ENCODE assay signal across 13 mouse cellular contexts in genomic region chr4:155123868-155124534, GRCm38 (mm10). TPM values are rescaled to one million over a fixed set of nuclear protein-coding genes. Genes with fewer than 3 reads are reported as not detected.
A peak's percentile ranks its signal among the peaks of the same experiment; 100 is the strongest.
DNase-seq lines count a peak whose midpoint lies in the region; ATAC-seq and TF ChIP-seq lines count a peak whose summit lies in the region.
"Had no signal": no experiment of that assay in that cellular context is flagged by ENCODE, and none has a peak within 500 bp of the region (broad histone marks: within the 10 kb centered on the region; RNA-seq: fewer than 3 reads in every experiment).

No protein-coding gene starts in this region.

- ATAC-seq in hindbrain, embryonic 13.5 days (ENCODE audit: low FRiP score): no peak
- no peak for ATAC-seq in hindbrain, embryonic 11.5 days (ENCODE audit: low FRiP score)
- ATAC-seq in midbrain, embryonic 13.5 days: no peak
- no peak for ATAC-seq in midbrain, embryonic 11.5 days (ENCODE audit: low FRiP score)
- no peak for ATAC-seq in limb, embryonic 14.5 days (ENCODE audit: low FRiP score, low read depth)

- H3K4me3 ChIP-seq in hindbrain, embryonic 13.5 days: no peak overlapping the region
- H3K4me3 ChIP-seq in hindbrain, embryonic 11.5 days (ENCODE audit: low read depth, low read length): no peak overlapping the region
- no peak overlapping the region for H3K4me3 ChIP-seq in midbrain, embryonic 13.5 days (replicated peaks)
- H3K4me3 ChIP-seq in midbrain, embryonic 11.5 days (ENCODE audit: low read depth, low read length): no peak overlapping the region
- no peak overlapping the region for H3K4me3 ChIP-seq in limb, embryonic 14.5 days (replicated peaks; ENCODE audit: low read length)
- H3K4me3 ChIP-seq in cerebellum, adult 2 months (replicated peaks; ENCODE audit: insufficient read depth, low read depth, low read length): no peak overlapping the region
- H3K4me3 ChIP-seq: forebrain, embryonic 12.5 days; gastrocnemius, adult 2 months had no signal

- H3K36me3 ChIP-seq in hindbrain, embryonic 13.5 days: no peaks in the 10 kb centered on the region
- no peaks in the 10 kb centered on the region for H3K36me3 ChIP-seq in hindbrain, embryonic 11.5 days (ENCODE audit: control insufficient read depth, insufficient read depth, low read length)
- H3K36me3 ChIP-seq in midbrain, embryonic 13.5 days: no peaks in the 10 kb centered on the region
- H3K36me3 ChIP-seq in midbrain, embryonic 11.5 days (ENCODE audit: control insufficient read depth, insufficient read depth, low read length): no peaks in the 10 kb centered on the region
- no peaks in the 10 kb centered on the region for H3K36me3 ChIP-seq in limb, embryonic 14.5 days (ENCODE audit: control insufficient read depth, insufficient read depth, low read length)
- H3K36me3 ChIP-seq: forebrain, embryonic 12.5 days had no signal

- WGBS in hindbrain, embryonic 13.5 days: 79% methylated on average over 9 of the region's 9 CpGs
- WGBS in hindbrain, embryonic 11.5 days: 76% methylated on average over 9 of the region's 9 CpGs
- WGBS in midbrain, embryonic 13.5 days: 78% methylated on average over 9 of the region's 9 CpGs
- WGBS in midbrain, embryonic 11.5 days: 70% methylated on average over 9 of the region's 9 CpGs
- WGBS in limb, embryonic 14.5 days: 76% methylated on average over 9 of the region's 9 CpGs
- 81% methylated on average over 9 of the region's 9 CpGs for WGBS in cerebellum, adult 2 months

- no peaks in the 10 kb centered on the region for H3K9me3 ChIP-seq in hindbrain, embryonic 13.5 days
- H3K9me3 ChIP-seq in hindbrain, embryonic 11.5 days (ENCODE audit: control insufficient read depth, low read length): no peaks in the 10 kb centered on the region
- H3K9me3 ChIP-seq in midbrain, embryonic 13.5 days: no peaks in the 10 kb centered on the region
- no peaks in the 10 kb centered on the region for H3K9me3 ChIP-seq in midbrain, embryonic 11.5 days (ENCODE audit: control insufficient read depth, low read length)
- H3K9me3 ChIP-seq in limb, embryonic 14.5 days (ENCODE audit: control insufficient read depth, low read length): no peaks in the 10 kb centered on the region
- H3K9me3 ChIP-seq: forebrain, embryonic 12.5 days had no signal

- peaks cover 55% of the 10 kb centered on the region for H3K4me1 ChIP-seq in hindbrain, embryonic 13.5 days (replicated peaks)
- peaks cover 5% of the 10 kb centered on the region; the same call in 1 of the 2 replicates for H3K4me1 ChIP-seq in hindbrain, embryonic 11.5 days (replicated peaks; ENCODE audit: control insufficient read depth, insufficient read depth, low read length)
- H3K4me1 ChIP-seq in midbrain, embryonic 13.5 days (replicated peaks): peaks cover 54% of the 10 kb centered on the region
- peaks cover 12% of the 10 kb centered on the region; the same call in 1 of the 2 replicates for H3K4me1 ChIP-seq in midbrain, embryonic 11.5 days (ENCODE audit: control insufficient read depth, insufficient read depth, low read length)
- H3K4me1 ChIP-seq in limb, embryonic 14.5 days (ENCODE audit: control insufficient read depth, insufficient read depth, low read length): peaks cover 53% of the 10 kb centered on the region
- peaks cover 9% of the 10 kb centered on the region for H3K4me1 ChIP-seq in cerebellum, adult 2 months (ENCODE audit: control insufficient read depth, insufficient read depth, low read length)

- no peaks in the 10 kb centered on the region for H3K27me3 ChIP-seq in hindbrain, embryonic 13.5 days
- H3K27me3 ChIP-seq in hindbrain, embryonic 11.5 days (ENCODE audit: control insufficient read depth, insufficient read depth, low read length): no peaks in the 10 kb centered on the region
- H3K27me3 ChIP-seq in midbrain, embryonic 13.5 days: no peaks in the 10 kb centered on the region
- H3K27me3 ChIP-seq in midbrain, embryonic 11.5 days (ENCODE audit: control insufficient read depth, insufficient read depth, low read length): no peaks in the 10 kb centered on the region
- H3K27me3 ChIP-seq in limb, embryonic 14.5 days (ENCODE audit: control insufficient read depth, insufficient read depth, low read length): no peaks in the 10 kb centered on the region
- H3K27me3 ChIP-seq in cerebellum, adult 2 months (ENCODE audit: control insufficient read depth, insufficient read depth, low read length): no peaks in the 10 kb centered on the region
- H3K27me3 ChIP-seq: forebrain, embryonic 12.5 days had no signal

- H3K27ac ChIP-seq in hindbrain, embryonic 13.5 days: no peak overlapping the region
- H3K27ac ChIP-seq in hindbrain, embryonic 11.5 days (ENCODE audit: low read depth, low read length): no peak overlapping the region
- H3K27ac ChIP-seq in midbrain, embryonic 13.5 days: 0 out of 2 replicates have a peak overlapping the region, but pooled peaks have one; percentile 15
- no peak overlapping the region for H3K27ac ChIP-seq in midbrain, embryonic 11.5 days (ENCODE audit: low read depth, low read length)
- H3K27ac ChIP-seq in limb, embryonic 14.5 days (replicated peaks; ENCODE audit: low read depth, low read length): 0 out of 2 replicates have a peak overlapping the region, but pooled peaks have one; percentile 86
- no peak overlapping the region for H3K27ac ChIP-seq in cerebellum, adult 2 months (ENCODE audit: insufficient read depth, low read length)
- H3K27ac ChIP-seq: gastrocnemius, adult 2 months had no signal

- no peak for TF ChIP-seq POLR2A in limb, embryonic 14.5 days (IDR thresholded peaks at IDR 0.05; ENCODE audit: borderline replicate concordance, extremely low read depth, insufficient read depth, insufficient read length)
- TF ChIP-seq POLR2A in cerebellum, adult 2 months (IDR thresholded peaks at IDR 0.05; ENCODE audit: borderline replicate concordance, insufficient read depth, low read length): no peak

- no peak for TF ChIP-seq CTCF in cerebellum, adult 2 months (IDR thresholded peaks at IDR 0.05; ENCODE audit: borderline replicate concordance, insufficient read depth, low read depth, low read length)

- DNase-seq in hindbrain, embryonic 11.5 days (ENCODE audit: low spot score): no peak
- no peak for DNase-seq in midbrain, embryonic 11.5 days (ENCODE audit: low spot score, missing footprints)
- peak; percentile 32 for DNase-seq in induced T-regulatory cell, adult 2 months (ENCODE audit: low read depth)
- no peak for DNase-seq in limb, embryonic 14.5 days (ENCODE audit: low spot score)
- DNase-seq in cerebellum, adult 2 months: no peak
- no peak for DNase-seq in embryo, embryonic 11 days
- DNase-seq: adrenal gland, postnatal 14 days; gastrocnemius, adult 2 months; lung, postnatal 14 days; spleen, adult 18-20 months had no signal

- 0 out of 2 replicates have a peak overlapping the region, but pooled peaks have one; percentile 2 for H3K9ac ChIP-seq in hindbrain, embryonic 13.5 days
- H3K9ac ChIP-seq in hindbrain, embryonic 11.5 days (ENCODE audit: low read depth, low read length): no peak overlapping the region
- H3K9ac ChIP-seq in midbrain, embryonic 13.5 days (replicated peaks): no peak overlapping the region
- H3K9ac ChIP-seq in midbrain, embryonic 11.5 days (ENCODE audit: low read length): no peak overlapping the region
- H3K9ac ChIP-seq in limb, embryonic 14.5 days (ENCODE audit: low read depth, low read length, severe bottlenecking): no peak overlapping the region
- H3K9ac ChIP-seq: forebrain, embryonic 12.5 days had no signal

- no peak overlapping the region for H3K4me2 ChIP-seq in hindbrain, embryonic 13.5 days
- no peak overlapping the region for H3K4me2 ChIP-seq in hindbrain, embryonic 11.5 days (replicated peaks; ENCODE audit: low read depth, low read length)
- H3K4me2 ChIP-seq in midbrain, embryonic 13.5 days (replicated peaks): no peak overlapping the region
- H3K4me2 ChIP-seq in midbrain, embryonic 11.5 days: no peak overlapping the region
- no peak overlapping the region for H3K4me2 ChIP-seq in limb, embryonic 14.5 days (replicated peaks; ENCODE audit: low read depth, low read length, severe bottlenecking)
- H3K4me2 ChIP-seq: forebrain, embryonic 12.5 days had no signal

RNA-seq across cellular contexts. Expression of gene Morn1, which starts 37.6 kb away (rescaled TPM):
- 7.1 and 8.0 TPM in 2 replicates for polyA plus RNA-seq in hindbrain, embryonic 13.5 days (2015; fragmentation: Nextera tagmentation; extraction: Ambion mirVana)
- polyA plus RNA-seq in hindbrain, embryonic 11.5 days (2014; fragmentation: Nextera tagmentation; extraction: Ambion mirVana): 3.3 and 4.2 TPM in 2 replicates
- 6.0 and 8.9 TPM in 2 replicates for polyA plus RNA-seq in midbrain, embryonic 13.5 days (2015; fragmentation: Nextera tagmentation; extraction: Ambion mirVana)
- 4.1 and 5.1 TPM in 2 replicates for polyA plus RNA-seq in midbrain, embryonic 11.5 days (2014; fragmentation: Nextera tagmentation; extraction: Ambion mirVana)
- 6.5 and 7.9 TPM in 2 replicates for polyA plus RNA-seq in limb, embryonic 14.5 days (2012; rRNA removed)
- polyA plus RNA-seq in limb, embryonic 14.5 days (2014; fragmentation: Nextera tagmentation; extraction: Ambion mirVana): 4.5 and 4.7 TPM in 2 replicates
- polyA plus RNA-seq in cerebellum, adult 2 months (2012; rRNA removed): 15.6 and 18.7 TPM in 2 replicates

RNA-seq across cellular contexts. Expression of gene Rer1, which starts 37.8 kb away (rescaled TPM):
- polyA plus RNA-seq in hindbrain, embryonic 13.5 days (2015; fragmentation: Nextera tagmentation; extraction: Ambion mirVana): 123 and 132 TPM in 2 replicates
- polyA plus RNA-seq in hindbrain, embryonic 11.5 days (2014; fragmentation: Nextera tagmentation; extraction: Ambion mirVana): 156 and 166 TPM in 2 replicates
- 121 and 124 TPM in 2 replicates for polyA plus RNA-seq in midbrain, embryonic 13.5 days (2015; fragmentation: Nextera tagmentation; extraction: Ambion mirVana)
- 152 and 162 TPM in 2 replicates for polyA plus RNA-seq in midbrain, embryonic 11.5 days (2014; fragmentation: Nextera tagmentation; extraction: Ambion mirVana)
- 121 and 129 TPM in 2 replicates for polyA plus RNA-seq in limb, embryonic 14.5 days (2012; rRNA removed)
- 173 and 175 TPM in 2 replicates for polyA plus RNA-seq in limb, embryonic 14.5 days (2014; fragmentation: Nextera tagmentation; extraction: Ambion mirVana)
- polyA plus RNA-seq in cerebellum, adult 2 months (2012; rRNA removed): 102 and 104 TPM in 2 replicates

RNA-seq across cellular contexts. Expression of gene Pex10, which starts 57.2 kb away (rescaled TPM):
- 18.6 and 24.2 TPM in 2 replicates for polyA plus RNA-seq in hindbrain, embryonic 13.5 days (2015; fragmentation: Nextera tagmentation; extraction: Ambion mirVana)
- 5.6 and 7.8 TPM in 2 replicates for polyA plus RNA-seq in hindbrain, embryonic 11.5 days (2014; fragmentation: Nextera tagmentation; extraction: Ambion mirVana)
- 19.6 and 21.8 TPM in 2 replicates for polyA plus RNA-seq in midbrain, embryonic 13.5 days (2015; fragmentation: Nextera tagmentation; extraction: Ambion mirVana)
- polyA plus RNA-seq in midbrain, embryonic 11.5 days (2014; fragmentation: Nextera tagmentation; extraction: Ambion mirVana): 8.2 and 9.7 TPM in 2 replicates
- 24.4 and 28.0 TPM in 2 replicates for polyA plus RNA-seq in limb, embryonic 14.5 days (2012; rRNA removed)
- 6.7 and 9.0 TPM in 2 replicates for polyA plus RNA-seq in limb, embryonic 14.5 days (2014; fragmentation: Nextera tagmentation; extraction: Ambion mirVana)
- 32.0 and 38.1 TPM in 2 replicates for polyA plus RNA-seq in cerebellum, adult 2 months (2012; rRNA removed)

Comparison
In these comparisons a context has a peak if more than half of its experiments do, and no peak if none do; other contexts are left out.
1. H3K27ac ChIP-seq: peak in midbrain, embryonic 13.5 days (single experiment) and limb, embryonic 14.5 days (single experiment); none in hindbrain, embryonic 13.5 days (single experiment), hindbrain, embryonic 11.5 days (single experiment), midbrain, embryonic 11.5 days (single experiment) and cerebellum, adult 2 months (single experiment).